Mouse (Mus musculus) cerebellum, postnatal 10 days (tissue): ENCODE measurements around the gene Nup62.

Experiments used
- DNase-seq, 2 experiments: peaks; one replicate each; pipeline ENCODE4 v3.0.0; 2021; ENCODE audit warnings: mixed read lengths in 2 of 2

Gene Nup62

GRCm38 (mm10) chr7:44849416-44850111 lies 33.7 kb downstream of the Nup62 start:
- peak; percentile 95 to 96 for DNase-seq

GRCm38 (mm10) chr7:44850146-44850545 lies 34.3 kb downstream of the Nup62 start:
- peak; percentile 92 to 94 for DNase-seq

GRCm38 (mm10) chr7:44850789-44851624 lies 35.1 kb downstream of the Nup62 start:
- DNase-seq, result no peak

GRCm38 (mm10) chr7:44851625-44852234 lies 35.8 kb downstream of the Nup62 start:
- DNase-seq, result no peak

- no peak for DNase-seq
Measured at GRCm38 (mm10) chr7:44852259-44853027, 36.6 kb downstream of the Nup62 start.

GRCm38 (mm10) chr7:44853065-44853464 lies 37.2 kb downstream of the Nup62 start:
- DNase-seq, result no peak

- peak in 1 of 2 experiments; percentile 56 for DNase-seq
Measured at GRCm38 (mm10) chr7:44853596-44854355, 37.9 kb downstream of the Nup62 start.

GRCm38 (mm10) chr7:44854356-44855031 lies 38.6 kb downstream of the Nup62 start:
- peak; percentile 85 to 87 for DNase-seq

GRCm38 (mm10) chr7:44855036-44855435 lies 39.1 kb downstream of the Nup62 start:
- no peak for DNase-seq

GRCm38 (mm10) chr7:44856265-44856916 lies 40.5 kb downstream of the Nup62 start:
- DNase-seq, result peak in 1 of 2 experiments; percentile 7

GRCm38 (mm10) chr7:44857042-44857552 lies 41.2 kb downstream of the Nup62 start, which contains the start of gene Pnkp:
Gene Pnkp, plus strand, starts transcription at chr7:44857139.
- peak; percentile 89 to 91 for DNase-seq

GRCm38 (mm10) chr7:44857905-44858304 lies 42.0 kb downstream of the Nup62 start:
- DNase-seq, result peak in 1 of 2 experiments; percentile 39

GRCm38 (mm10) chr7:44859896-44860295 lies 44.0 kb downstream of the Nup62 start:
- peak in 1 of 2 experiments; percentile 39 for DNase-seq

GRCm38 (mm10) chr7:44860576-44861428 lies 44.9 kb downstream of the Nup62 start:
- DNase-seq, result peak; percentile 88 to 90

- DNase-seq, result peak in 1 of 2 experiments; percentile 32
Measured at GRCm38 (mm10) chr7:44861429-44861816, 45.5 kb downstream of the Nup62 start.

GRCm38 (mm10) chr7:44862434-44862833 lies 46.5 kb downstream of the Nup62 start:
- no peak for DNase-seq

- peak in 1 of 2 experiments; percentile 27 for DNase-seq
Measured at GRCm38 (mm10) chr7:44863210-44863609, 47.3 kb downstream of the Nup62 start.

- DNase-seq, result no peak
Measured at GRCm38 (mm10) chr7:44863982-44864494, 48.1 kb downstream of the Nup62 start.
